Mouse (Mus musculus): ENCODE results near the gene Art2b. TPM values are rescaled to one million over a fixed set of nuclear protein-coding genes. Genes with fewer than 3 reads are reported as not detected.

Gene Art2b
- polyA plus RNA-seq, 1 experiment from 2014 or later, result not detected

DNA sequence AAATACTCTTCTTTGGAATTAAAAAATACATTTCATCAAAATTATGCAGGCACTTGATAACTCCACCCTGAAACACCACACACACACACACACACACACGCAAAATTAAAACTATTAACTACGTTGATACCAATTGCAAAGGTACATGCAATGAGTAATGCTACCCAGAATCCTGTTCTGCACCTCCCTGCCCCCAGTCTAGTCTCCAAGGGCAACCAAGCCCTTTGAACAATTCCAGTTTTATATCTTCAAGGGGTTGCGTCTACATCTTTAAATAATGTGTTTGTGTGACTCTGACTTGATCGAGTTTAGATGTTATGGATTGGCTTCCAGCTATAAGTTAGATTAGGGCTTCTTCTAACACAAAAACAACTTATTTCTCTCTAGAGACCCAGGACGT, 49.9 kb downstream of the Art2b start:
- Histone ChIP-seq H3K27me3 (ENCODE audit: control insufficient read depth, insufficient read depth, low read length) (no peaks in the 10 kb centered on the region), H3K4me3 (ENCODE audit: low read depth, low read length) (no peak overlapping the region), H3K9me3 (ENCODE audit: control insufficient read depth, low read length) (no peaks in the 10 kb centered on the region), H3K9ac (replicated peaks; ENCODE audit: low read depth, low read length) (no peak overlapping the region), H3K4me1 (ENCODE audit: control insufficient read depth, insufficient read depth, low read length) (0 out of 2 replicates have a peak, but pooled peaks cover 9% of the 10 kb centered on the region), H3K4me2 (ENCODE audit: low read depth, low read length) (no peak overlapping the region), H3K27ac (ENCODE audit: low read depth, low read length) (no peak overlapping the region), H3K36me3 (ENCODE audit: control insufficient read depth, insufficient read depth, low read length) (no peaks in the 10 kb centered on the region)
- ATAC-seq (ENCODE audit: low read depth), result no peak
- 56% methylated on average over 5 of the region's 5 CpGs for WGBS

DNA sequence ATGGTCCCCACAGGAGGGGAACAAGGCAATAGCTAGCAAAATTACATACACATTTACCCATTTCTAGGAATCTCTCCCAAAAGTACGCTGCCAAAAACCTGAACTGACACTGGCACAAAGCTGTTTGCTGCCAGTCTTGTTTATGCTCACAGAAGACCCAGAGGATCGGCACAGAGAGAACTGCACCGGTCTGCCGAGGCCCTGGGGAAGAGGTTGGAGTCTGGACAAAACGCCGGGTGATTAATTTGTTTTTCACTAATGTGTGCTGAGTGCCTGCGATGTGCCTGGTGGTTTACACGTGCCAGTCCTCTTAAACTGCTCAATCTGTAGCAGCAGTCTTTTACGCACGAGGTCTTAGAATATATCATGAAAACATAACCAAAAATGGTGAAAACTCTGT, 50.3 kb downstream of the Art2b start:
- no peak overlapping the region for H3K9ac ChIP-seq (replicated peaks; ENCODE audit: low read depth, low read length)
- no peaks in the 10 kb centered on the region for H3K36me3 ChIP-seq (ENCODE audit: control insufficient read depth, insufficient read depth, low read length)
- no peak overlapping the region for H3K4me2 ChIP-seq (ENCODE audit: low read depth, low read length)
- H3K27ac ChIP-seq (ENCODE audit: low read depth, low read length), result no peak overlapping the region
- H3K9me3 ChIP-seq (ENCODE audit: control insufficient read depth, low read length), result no peaks in the 10 kb centered on the region
- no peaks in the 10 kb centered on the region for H3K27me3 ChIP-seq (ENCODE audit: control insufficient read depth, insufficient read depth, low read length)
- 33% methylated on average over 10 of the region's 10 CpGs for WGBS
- 0 out of 2 replicates have a peak, but pooled peaks cover 9% of the 10 kb centered on the region for H3K4me1 ChIP-seq (ENCODE audit: control insufficient read depth, insufficient read depth, low read length)
- H3K4me3 ChIP-seq (ENCODE audit: low read depth, low read length), result no peak overlapping the region
- no peak for ATAC-seq (ENCODE audit: low read depth)

DNA sequence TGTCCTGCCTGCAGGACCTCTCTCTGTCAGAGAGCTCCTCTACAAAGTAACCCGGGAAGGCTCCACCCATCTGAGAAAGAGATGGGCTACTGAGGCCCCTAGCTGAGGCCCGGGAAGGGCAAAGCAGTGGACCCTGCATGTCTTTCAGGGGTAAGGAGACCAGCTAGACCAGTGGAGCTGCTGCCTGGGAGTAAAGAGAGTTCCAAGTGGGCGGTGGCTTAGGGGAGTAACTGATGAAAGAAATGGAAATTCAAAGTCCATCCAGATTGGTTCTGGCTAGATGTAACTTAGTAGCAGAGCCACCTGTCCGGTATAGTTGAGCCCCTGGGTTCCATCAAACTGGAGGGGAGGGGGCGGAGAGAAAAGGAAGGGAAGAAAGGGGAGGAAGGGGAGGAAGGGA, 51.0 kb downstream of the Art2b start:
- Histone ChIP-seq H3K27me3 (ENCODE audit: control insufficient read depth, insufficient read depth, low read length) (no peaks in the 10 kb centered on the region), H3K36me3 (ENCODE audit: control insufficient read depth, insufficient read depth, low read length) (no peaks in the 10 kb centered on the region), H3K9ac (replicated peaks; ENCODE audit: low read depth, low read length) (no peak overlapping the region), H3K9me3 (ENCODE audit: control insufficient read depth, low read length) (no peaks in the 10 kb centered on the region), H3K27ac (ENCODE audit: low read depth, low read length) (no peak overlapping the region), H3K4me3 (ENCODE audit: low read depth, low read length) (no peak overlapping the region), H3K4me1 (ENCODE audit: control insufficient read depth, insufficient read depth, low read length) (0 out of 2 replicates have a peak, but pooled peaks cover 9% of the 10 kb centered on the region), H3K4me2 (ENCODE audit: low read depth, low read length) (no peak overlapping the region)
- WGBS, result 33% methylated on average over 5 of the region's 5 CpGs
- no peak for ATAC-seq (ENCODE audit: low read depth)

Other genes with a start within 250 kb of the Art2b start
- gene Arap1, start 237.5 kb downstream of the Art2b start, polyA plus RNA-seq (2014; fragmentation: Nextera tagmentation; extraction: Ambion mirVana), result 4.0 and 11.1 TPM in 2 replicates
- not detected in 2 replicates for gene Gm45837, start 174.7 kb downstream of the Art2b start, polyA plus RNA-seq (2014; fragmentation: Nextera tagmentation; extraction: Ambion mirVana)
- 13.5 and 24.5 TPM in 2 replicates for gene Pde2a, start 163.9 kb downstream of the Art2b start, polyA plus RNA-seq (2014; fragmentation: Nextera tagmentation; extraction: Ambion mirVana)
- 36.1 and 37.5 TPM in 2 replicates for gene Clpb, start 78.0 kb upstream of the Art2b start, polyA plus RNA-seq (2014; fragmentation: Nextera tagmentation; extraction: Ambion mirVana)
- 1.8 and 2.4 TPM in 2 replicates for gene Phox2a, start 232.7 kb upstream of the Art2b start, polyA plus RNA-seq (2014; fragmentation: Nextera tagmentation; extraction: Ambion mirVana)

Measured in neural tube, embryonic 14.5 days (tissue).